In the genomic region with DNA sequence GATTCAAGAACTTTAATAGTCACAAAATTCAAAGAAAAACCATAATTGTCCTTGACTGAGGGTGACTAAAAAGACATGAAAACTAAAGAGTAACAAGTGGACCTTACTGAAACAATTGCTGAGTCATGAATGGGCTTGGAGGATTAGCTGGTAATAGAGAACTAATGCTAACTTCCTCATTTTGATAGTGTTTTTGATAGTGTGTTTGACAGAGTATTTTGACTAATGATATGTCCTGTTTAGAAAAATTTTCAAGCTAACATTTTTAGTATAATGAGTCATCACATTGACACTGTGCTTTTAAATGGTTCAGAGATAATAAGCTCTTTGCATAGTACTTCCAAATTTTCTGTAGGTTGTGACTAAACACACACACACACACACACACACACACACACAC, we compare ENCODE assay signal across 16 mouse cellular contexts. TPM values are rescaled to one million over a fixed set of nuclear protein-coding genes. Genes with fewer than 3 reads are reported as not detected.
"Had no signal": no experiment of that assay in that cellular context is flagged by ENCODE, and none has a peak within 500 bp of the region (broad histone marks: within the 10 kb centered on the region; RNA-seq: fewer than 3 reads in every experiment).

No protein-coding gene starts in this region.

- H3K9ac ChIP-seq: liver, embryonic 12.5 days; lung, embryonic 15.5 days; neural tube, embryonic 15.5 days had no signal

- DNase-seq: kidney, adult 18-20 months; kidney, postnatal 10 days; kidney, postnatal 4 days; midbrain, embryonic 14.5 days; thymus, adult 18-20 months; thymus, postnatal 14 days had no signal

- H3K4me3 ChIP-seq: left cerebral cortex, adult 2 months; limb, embryonic 10.5 days; liver, embryonic 12.5 days; lung, embryonic 15.5 days; midbrain, embryonic 10.5 days; myocyte; neural tube, embryonic 15.5 days had no signal

- H3K4me1 ChIP-seq: limb, embryonic 10.5 days; liver, embryonic 12.5 days; lung, embryonic 15.5 days; midbrain, embryonic 10.5 days; neural tube, embryonic 15.5 days had no signal

- H3K9me3 ChIP-seq: limb, embryonic 10.5 days; liver, embryonic 12.5 days; lung, embryonic 15.5 days; midbrain, embryonic 10.5 days; neural tube, embryonic 15.5 days had no signal

- ATAC-seq: liver, embryonic 12.5 days had no signal

- H3K27ac ChIP-seq: left cerebral cortex, adult 2 months; limb, embryonic 10.5 days; liver, embryonic 12.5 days; lung, embryonic 15.5 days; midbrain, embryonic 10.5 days; neural tube, embryonic 15.5 days; stomach, postnatal 0 days had no signal

- H3K36me3 ChIP-seq: limb, embryonic 10.5 days; liver, embryonic 12.5 days; lung, embryonic 15.5 days; midbrain, embryonic 10.5 days; neural tube, embryonic 15.5 days had no signal

- H3K27me3 ChIP-seq: liver, embryonic 12.5 days; lung, embryonic 15.5 days; neural tube, embryonic 15.5 days had no signal

RNA-seq across cellular contexts. Expression of a gene that starts 13.4 kb away (rescaled TPM):
- polyA plus RNA-seq: limb, embryonic 10.5 days; lung, embryonic 15.5 days; midbrain, embryonic 10.5 days; midbrain, embryonic 14.5 days; neural tube, embryonic 11.5 days; urinary bladder, adult 2 months had no signal
